Mouse (Mus musculus) stomach, postnatal 0 days (tissue): ENCODE data around the gene Elf2.

Experiments used
- CTCF ChIP-seq: IDR thresholded peaks from 2 replicates; pipeline ENCODE4 v1.5.1; 2016; ENCODE audit warnings: antibody characterized with exemption, low read depth, mild to moderate bottlenecking, moderate library complexity
- EP300 ChIP-seq: optimal IDR thresholded peaks from 2 replicates; pipeline ENCODE3; 2016; ENCODE audit warnings: antibody characterized with exemption

GRCm38 (mm10) chr3:51206521-51206920 lies 133.9 kb downstream of the Elf2 start:
- TF ChIP-seq CTCF (no peak), EP300 (no peak)
